Mouse (Mus musculus) MEL (cell line): ENCODE data around the gene Pde6b. TPM values are rescaled to one million over a fixed set of nuclear protein-coding genes. Genes with fewer than 3 reads are reported as not detected.
A peak's percentile ranks its signal among the peaks of the same experiment; 100 is the strongest.

ENCODE experiments used
- DNase-seq: peaks from one replicate; pipeline ENCODE4 v3.0.0; 2011; ENCODE audit warnings: low read depth, low spot score
- H3K27ac ChIP-seq: 2 replicates; pipeline ENCODE4 v1.5.1; 2012; ENCODE audit warnings: low read depth, mild to moderate bottlenecking, control low read depth, low read length, moderate library complexity; ENCODE audit not compliant: control insufficient read depth
- H3K27me3 ChIP-seq, 2 experiments: fragments of 150-350 bp in 1 of 2; sonication (generic) in 1 of 2; 2 replicates each; pipeline ENCODE4 v1.6.1; 2012; ENCODE audit warnings: low read length in 2 of 2, mild to moderate bottlenecking in 2 of 2, improper control_type of control experiment in 1 of 2, moderate library complexity in 1 of 2; ENCODE audit not compliant: insufficient read depth in 2 of 2, control insufficient read depth in 1 of 2
- H3K36me3 ChIP-seq, 2 experiments: 2 replicates each; pipeline ENCODE4 v1.6.1; 2012 to 2014; ENCODE audit warnings: low read length in 2 of 2, improper control_type of control experiment in 1 of 2, inconsistent platforms in 1 of 2, mild to moderate bottlenecking in 1 of 2; ENCODE audit not compliant: insufficient read depth in 2 of 2, control insufficient read depth in 1 of 2
- H3K4me1 ChIP-seq, 2 experiments: fragments of 150-350 bp in 1 of 2; sonication (generic) in 1 of 2; 2 replicates each; pipeline ENCODE4 v1.6.1; 2012; ENCODE audit warnings: low read length in 2 of 2, improper control_type of control experiment in 1 of 2, mild to moderate bottlenecking in 1 of 2; ENCODE audit not compliant: insufficient read depth in 2 of 2, control insufficient read depth in 1 of 2
- H3K4me3 ChIP-seq, 2 experiments: fragments of 150-350 bp in 1 of 2; sonication (generic) in 1 of 2; 2 replicates each; pipeline ENCODE4 v1.5.1; 2012; ENCODE audit warnings: low read depth in 2 of 2, low read length in 2 of 2, mild to moderate bottlenecking in 2 of 2, moderate library complexity in 2 of 2, control low read depth in 1 of 2, improper control_type of control experiment in 1 of 2; ENCODE audit not compliant: control insufficient read depth in 1 of 2, insufficient read depth in 1 of 2
- H3K79me2 ChIP-seq: 2 replicates; pipeline ENCODE4 v1.6.1; 2012; ENCODE audit warnings: mild to moderate bottlenecking, low read length, moderate library complexity; ENCODE audit not compliant: control insufficient read depth, poor library complexity, insufficient read depth
- H3K9ac ChIP-seq: 2 replicates; pipeline ENCODE4 v1.6.1; 2012; ENCODE audit warnings: low read depth, mild to moderate bottlenecking, control low read depth, low read length, moderate library complexity; ENCODE audit not compliant: control insufficient read depth, poor library complexity, severe bottlenecking
- H3K9me3 ChIP-seq: fragments of 150-350 bp; sonication (generic); replicated peaks from 2 replicates; pipeline ENCODE4 v1.6.1; 2012; ENCODE audit warnings: mild to moderate bottlenecking, low read length, improper control_type of control experiment, moderate library complexity; ENCODE audit not compliant: insufficient read depth
- CHD1 ChIP-seq: IDR thresholded peaks from 2 replicates; pipeline ENCODE4 v1.6.1; 2012; ENCODE audit warnings: low read depth, mild to moderate bottlenecking, inconsistent platforms, low read length, improper control_type of control experiment
- GATA1 ChIP-seq: IDR thresholded peaks from 2 replicates; pipeline ENCODE4 v1.6.1; 2011; ENCODE audit warnings: low read depth, low read length, improper control_type of control experiment
- HCFC1 ChIP-seq: IDR thresholded peaks from 2 replicates; pipeline ENCODE4 v1.6.1; 2012; ENCODE audit warnings: low read depth, mild to moderate bottlenecking, inconsistent platforms, low read length, improper control_type of control experiment, moderate library complexity
- KAT2A ChIP-seq: conservative IDR thresholded peaks from 2 replicates; pipeline ENCODE4 v1.6.1; 2012; ENCODE audit warnings: low read depth, low read length, improper control_type of control experiment, inconsistent platforms
- MAFK ChIP-seq: IDR thresholded peaks from 2 replicates; pipeline ENCODE4 v1.6.1; 2011; ENCODE audit warnings: low read depth, mild to moderate bottlenecking, low read length, improper control_type of control experiment, borderline replicate concordance
- MEF2A ChIP-seq: IDR thresholded peaks from 2 replicates; pipeline ENCODE4 v1.6.1; 2014; ENCODE audit warnings: low read depth, mild to moderate bottlenecking, inconsistent platforms, low read length, improper control_type of control experiment; ENCODE audit not compliant: poor library complexity, insufficient replicate concordance, severe bottlenecking; ENCODE audit errors: extremely low read depth
- MXI1 ChIP-seq: IDR thresholded peaks from 2 replicates; pipeline ENCODE4 v1.6.1; 2011; ENCODE audit warnings: mild to moderate bottlenecking, low read depth, low read length, improper control_type of control experiment
- MYC ChIP-seq: IDR thresholded peaks from 2 replicates; pipeline ENCODE4 v1.6.1; 2011; ENCODE audit warnings: low read depth, mild to moderate bottlenecking, low read length, improper control_type of control experiment, moderate library complexity
- POLR2A ChIP-seq, 2 experiments: IDR thresholded peaks; 2 replicates each; pipeline ENCODE4 v1.6.1; 2011 to 2012; ENCODE audit warnings: low read length in 2 of 2, mild to moderate bottlenecking in 2 of 2, control low read depth in 1 of 2, improper control_type of control experiment in 1 of 2, low read depth in 1 of 2, moderate library complexity in 1 of 2; ENCODE audit not compliant: control insufficient read depth in 1 of 2, insufficient read depth in 1 of 2, poor library complexity in 1 of 2
- POLR2AphosphoS2 ChIP-seq: IDR thresholded peaks from 2 replicates; pipeline ENCODE4 v1.6.1; 2011; ENCODE audit warnings: low read length, improper control_type of control experiment
- RAD21 ChIP-seq: IDR thresholded peaks from 2 replicates; pipeline ENCODE4 v1.6.1; 2011; ENCODE audit warnings: mild to moderate bottlenecking, low read depth, low read length, improper control_type of control experiment
- USF1 ChIP-seq: IDR thresholded peaks from 2 replicates; pipeline ENCODE4 v1.6.1; 2014; ENCODE audit warnings: low read depth, mild to moderate bottlenecking, inconsistent platforms, low read length, improper control_type of control experiment, moderate library complexity
- USF2 ChIP-seq, 2 experiments: IDR thresholded peaks; 2 replicates each; pipeline ENCODE4 v1.6.1; 2011 to 2012; ENCODE audit warnings: improper control_type of control experiment in 2 of 2, low read length in 2 of 2, borderline replicate concordance in 1 of 2, inconsistent platforms in 1 of 2, low read depth in 1 of 2, mild to moderate bottlenecking in 1 of 2; ENCODE audit not compliant: insufficient read depth in 1 of 2
- ZC3H11A ChIP-seq: IDR thresholded peaks from 2 replicates; pipeline ENCODE4 v1.6.1; 2012; ENCODE audit warnings: low read depth, mild to moderate bottlenecking, inconsistent platforms, low read length, improper control_type of control experiment
- polyA plus RNA-seq, 2 experiments: library from polyadenylated mRNA; stranded (reverse) in 1 of 2; unstranded in 1 of 2; fragments of >175 nt in 1 of 2; fragments of >200 nt in 1 of 2; gene quantifications; 2 replicates each; pipeline versions ENCODE4 v1.2.1 to v1.2.4; 2012; ENCODE audit warnings: low replicate concordance in 2 of 2, low read depth in 1 of 2; ENCODE audit not compliant: insufficient read length in 2 of 2, insufficient read depth in 1 of 2, missing spikeins in 1 of 2
- total RNA-seq: library from RNA; depleted of rRNA; stranded (reverse); fragments of 300-350 nt; gene quantifications from 2 replicates; pipeline ENCODE4 v1.2.3, GENCODE M21; 2012

Pde6b gene
- total and polyA plus RNA-seq, 3 experiments = 0.07 to 0.12 TPM; not detected in 1

GRCm38 (mm10) chr5:108433804-108434587, 45.8 kb downstream of the Pde6b start, which contains the start of gene Atp5k (continued):
- peak; percentile 77 for TF ChIP-seq KAT2A
- no peak for TF ChIP-seq RAD21
- peak; percentile 91 for TF ChIP-seq POLR2AphosphoS2
- no peak for TF ChIP-seq CHD1

- no peak overlapping the region for H3K27ac ChIP-seq
- H3K9ac ChIP-seq = no peak overlapping the region
- peaks cover 0 to 13% of the 10 kb centered on the region in 2 experiments; a peak in 2 of 4 replicates for H3K4me1 ChIP-seq
- H3K27me3 ChIP-seq = peaks cover 2% of the 10 kb centered on the region in 2 experiments; a peak in 2 of 4 replicates
- no peaks in the 10 kb centered on the region for H3K9me3 ChIP-seq
- TF ChIP-seq USF2 (IDR thresholded peaks at IDR 0.05; ENCODE audit: borderline replicate concordance in 1 of 2, insufficient read depth in 1 of 2, low read depth in 1 of 2, low read length in 2 of 2) = no peak
- no peak overlapping the region for H3K4me3 ChIP-seq
- H3K79me2 ChIP-seq = peaks cover 13% of the 10 kb centered on the region
- peaks cover 0 to 3% of the 10 kb centered on the region in 2 experiments for H3K36me3 ChIP-seq
- no peak for DNase-seq
Measured at GRCm38 (mm10) chr5:108436101-108436500, 47.9 kb downstream of the Pde6b start.

- no peak overlapping the region for H3K9ac ChIP-seq
- TF ChIP-seq MXI1 (no peak), MEF2A (no peak), POLR2A (IDR thresholded peaks at IDR 0.05; ENCODE audit: control insufficient read depth in 1 of 2, insufficient read depth in 1 of 2, low read depth in 1 of 2, low read length in 2 of 2, poor library complexity in 1 of 2) (no peak), USF1 (no peak)
Measured at GRCm38 (mm10) chr5:108446973-108447372, 58.8 kb downstream of the Pde6b start.

GRCm38 (mm10) chr5:108447857-108448256, 59.7 kb downstream of the Pde6b start:
- no peaks in the 10 kb centered on the region for H3K79me2 ChIP-seq
- H3K9ac ChIP-seq = no peak overlapping the region
- H3K9me3 ChIP-seq = no peaks in the 10 kb centered on the region
- no peaks in the 10 kb centered on the region for H3K4me1 ChIP-seq
- no peaks in the 10 kb centered on the region for H3K27me3 ChIP-seq
- TF ChIP-seq GATA1 (no peak), USF1 (no peak), MYC (no peak), POLR2A (IDR thresholded peaks at IDR 0.05; ENCODE audit: control insufficient read depth in 1 of 2, insufficient read depth in 1 of 2, low read depth in 1 of 2, low read length in 2 of 2, poor library complexity in 1 of 2) (no peak), HCFC1 (no peak), MAFK (no peak), POLR2AphosphoS2 (no peak), ZC3H11A (no peak)
- TF ChIP-seq, all 39 proteins: peak for 0
- Histone ChIP-seq H3K36me3 (no peaks in the 10 kb centered on the region), H3K4me3 (no peak overlapping the region), H3K27ac (no peak overlapping the region)
- peak; percentile 32 for DNase-seq

More at GRCm38 (mm10) chr5:108446973-108447372, 58.8 kb downstream of the Pde6b start:
- no peak for DNase-seq
- H3K4me1 ChIP-seq = no peaks in the 10 kb centered on the region
- no peak overlapping the region for H3K4me3 ChIP-seq
- H3K9me3 ChIP-seq = no peaks in the 10 kb centered on the region
- H3K27me3 ChIP-seq = no peaks in the 10 kb centered on the region
- no peaks in the 10 kb centered on the region for H3K79me2 ChIP-seq
- H3K27ac ChIP-seq = no peak overlapping the region
- H3K36me3 ChIP-seq = no peaks in the 10 kb centered on the region
